Mouse (Mus musculus) ES-E14 (cell line): Measurements from ENCODE around the gene Mapk8ip3.

Source experiments
- HCFC1 ChIP-seq: IDR thresholded peaks from 2 replicates; pipeline ENCODE4 v1.6.1; 2012; ENCODE audit warnings: low read length, inconsistent platforms, borderline replicate concordance; ENCODE audit not compliant: insufficient read depth
- MAFK ChIP-seq: IDR thresholded peaks from 2 replicates; pipeline ENCODE4 v1.6.1; 2014; ENCODE audit warnings: mild to moderate bottlenecking, low read depth, low read length, inconsistent platforms; ENCODE audit not compliant: insufficient read depth
- ZC3H11A ChIP-seq: IDR thresholded peaks from 2 replicates; pipeline ENCODE4 v1.6.1; 2012; ENCODE audit warnings: low read depth, mild to moderate bottlenecking, inconsistent platforms, low read length, borderline replicate concordance
- ZNF384 ChIP-seq: IDR thresholded peaks from 2 replicates; pipeline ENCODE4 v1.6.1; 2012; ENCODE audit warnings: low read depth, low read length, inconsistent platforms

- TF ChIP-seq ZC3H11A (no peak), MAFK (no peak), HCFC1 (no peak), ZNF384 (no peak)
These were observed 45.5 kb downstream of the Mapk8ip3 start for GRCm38 (mm10) chr17:24891321-24891720.
